Mouse (Mus musculus): ENCODE data around the gene Slc38a6.

- TF ChIP-seq MAX (IDR thresholded peaks at IDR 0.05; ENCODE audit: low read length) (no peak), TCF12 (IDR thresholded peaks at IDR 0.05; ENCODE audit: low read depth, low read length) (no peak), KAT2A (conservative IDR thresholded peaks at IDR 0.05; ENCODE audit: low read depth, low read length) (no peak), ZKSCAN1 (IDR thresholded peaks at IDR 0.05; ENCODE audit: low read depth, low read length) (no peak), GATA1 (IDR thresholded peaks at IDR 0.05; ENCODE audit: low read depth, low read length) (no peak), CHD1 (IDR thresholded peaks at IDR 0.05; ENCODE audit: low read depth, low read length) (no peak), POLR2AphosphoS2 (IDR thresholded peaks at IDR 0.05; ENCODE audit: low read length) (no peak), SIN3A (IDR thresholded peaks at IDR 0.05; ENCODE audit: low read length) (no peak), USF2 (IDR thresholded peaks at IDR 0.05; ENCODE audit: borderline replicate concordance in 1 of 2, insufficient read depth in 1 of 2, low read depth in 1 of 2, low read length in 2 of 2) (no peak), ZC3H11A (IDR thresholded peaks at IDR 0.05; ENCODE audit: low read depth, low read length) (no peak), CTCF (IDR thresholded peaks at IDR 0.05 in 2 of 3, conservative IDR thresholded peaks at IDR 0.05 in 1 of 3; ENCODE audit: control insufficient read depth in 1 of 3, insufficient read depth in 1 of 3, low read depth in 2 of 3, low read length in 3 of 3, poor library complexity in 1 of 3, severe bottlenecking in 1 of 3) (no peak), TAL1 (IDR thresholded peaks at IDR 0.05; ENCODE audit: low read length) (no peak), ZMIZ1 (IDR thresholded peaks at IDR 0.05; ENCODE audit: low read depth, low read length) (no peak), GABPA (IDR thresholded peaks at IDR 0.05; ENCODE audit: low read depth, low read length) (no peak)
These were observed 31.6 kb upstream of the Slc38a6 start for GRCm38 (mm10) chr12:73255006-73255405.
